Mouse (Mus musculus) kidney, adult 11 months (tissue): ENCODE results near the gene Ldlrad3.

Source experiments
- DNase-seq: peaks from one replicate; pipeline ENCODE4 v3.0.0; 2022

The Ldlrad3 gene

GRCm38 (mm10) chr2:102185951-102186561 lies at the start of gene Ldlrad3:
Ldlrad3 (minus strand) TSS chr2:102186385.
- DNase-seq, result peak; percentile 89

GRCm38 (mm10) chr2:102231470-102231869 lies 45.3 kb upstream of the Ldlrad3 start:
- DNase-seq, result no peak

- no peak for DNase-seq
Measured at GRCm38 (mm10) chr2:102229126-102229525, 42.9 kb upstream of the Ldlrad3 start.

GRCm38 (mm10) chr2:102228331-102228730 lies 42.1 kb upstream of the Ldlrad3 start:
- no peak for DNase-seq

- DNase-seq, result no peak
Measured at GRCm38 (mm10) chr2:102227839-102228238, 41.7 kb upstream of the Ldlrad3 start.

DNA sequence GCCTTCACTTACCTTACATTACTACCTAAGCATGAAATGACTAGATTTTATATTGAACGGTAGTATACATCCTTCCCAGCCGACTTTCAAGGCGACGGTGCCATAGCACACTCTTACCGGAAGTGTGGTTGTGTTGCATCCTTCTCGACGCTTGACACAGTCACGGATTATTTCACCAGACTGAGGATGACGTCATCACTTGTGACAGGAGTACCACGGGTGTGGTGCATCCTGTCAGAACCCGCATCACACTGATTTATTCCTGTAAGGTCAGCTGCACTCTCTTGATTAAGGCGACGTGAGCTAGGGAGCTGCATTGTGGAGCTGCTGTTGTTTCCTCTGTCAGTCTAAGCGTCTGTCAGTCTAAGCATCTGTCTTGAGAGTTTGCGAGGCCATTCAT lies 40.1 kb upstream of the Ldlrad3 start:
- no peak for DNase-seq

DNA sequence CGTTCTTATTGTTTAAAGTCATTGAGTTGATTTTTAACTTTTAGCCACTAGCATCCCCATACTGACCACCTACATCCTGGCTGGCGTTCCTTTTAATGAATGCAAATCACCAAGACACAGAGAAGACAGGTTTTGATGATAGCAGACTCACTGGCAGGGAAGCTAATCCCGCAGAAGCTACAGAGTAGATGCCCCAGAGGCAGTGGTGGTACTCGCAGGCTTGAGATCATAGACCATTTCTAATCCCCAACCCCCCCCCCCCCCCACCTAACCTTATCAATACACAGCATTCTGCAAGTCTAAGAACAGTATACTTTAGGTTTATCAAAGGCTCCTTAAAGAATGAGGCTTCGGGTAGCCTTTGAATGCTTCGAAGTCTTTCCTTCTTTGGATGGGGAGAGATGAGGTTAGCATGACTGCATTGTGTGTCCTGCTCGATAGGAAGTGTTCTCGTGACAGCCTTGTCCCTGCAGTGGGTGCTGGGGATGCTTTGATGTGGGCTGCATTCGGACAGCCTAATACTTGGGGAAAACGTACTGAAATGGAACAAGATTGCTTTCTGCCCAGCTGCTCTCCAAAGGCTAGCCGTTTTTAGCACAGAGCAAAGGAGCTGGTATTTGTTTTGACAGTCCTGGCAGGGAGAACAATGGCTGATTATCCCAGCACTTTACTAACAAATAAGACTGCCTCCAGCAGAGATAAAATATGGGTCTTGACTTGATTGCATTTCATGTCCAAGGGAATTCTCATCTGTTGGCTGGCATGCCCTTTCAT lies 37.4 kb upstream of the Ldlrad3 start:
- DNase-seq, result no peak

DNA sequence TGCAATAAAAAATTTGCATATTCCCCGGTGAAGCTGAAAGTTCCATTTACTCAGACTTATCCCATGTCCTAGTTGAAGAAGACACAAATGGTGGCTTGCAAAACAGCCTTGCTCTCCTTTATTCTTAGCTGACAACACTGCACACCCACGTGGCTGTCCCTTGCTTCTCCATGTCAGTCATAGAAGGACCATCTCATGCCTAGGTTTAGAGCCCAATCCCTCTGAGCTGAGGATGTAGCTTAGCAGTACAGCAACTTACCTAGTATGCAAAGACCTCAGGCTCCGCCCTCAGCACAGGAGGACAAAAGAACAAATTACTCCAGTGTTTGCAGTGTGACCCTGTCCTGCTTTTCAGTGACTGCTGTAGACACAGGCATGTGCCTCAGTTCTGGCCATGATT lies 36.6 kb upstream of the Ldlrad3 start:
- DNase-seq, result no peak

- no peak for DNase-seq
Measured at GRCm38 (mm10) chr2:102216817-102217216, 30.6 kb upstream of the Ldlrad3 start.

- DNase-seq, result no peak
Measured at GRCm38 (mm10) chr2:102212096-102212495, 25.9 kb upstream of the Ldlrad3 start.

DNA sequence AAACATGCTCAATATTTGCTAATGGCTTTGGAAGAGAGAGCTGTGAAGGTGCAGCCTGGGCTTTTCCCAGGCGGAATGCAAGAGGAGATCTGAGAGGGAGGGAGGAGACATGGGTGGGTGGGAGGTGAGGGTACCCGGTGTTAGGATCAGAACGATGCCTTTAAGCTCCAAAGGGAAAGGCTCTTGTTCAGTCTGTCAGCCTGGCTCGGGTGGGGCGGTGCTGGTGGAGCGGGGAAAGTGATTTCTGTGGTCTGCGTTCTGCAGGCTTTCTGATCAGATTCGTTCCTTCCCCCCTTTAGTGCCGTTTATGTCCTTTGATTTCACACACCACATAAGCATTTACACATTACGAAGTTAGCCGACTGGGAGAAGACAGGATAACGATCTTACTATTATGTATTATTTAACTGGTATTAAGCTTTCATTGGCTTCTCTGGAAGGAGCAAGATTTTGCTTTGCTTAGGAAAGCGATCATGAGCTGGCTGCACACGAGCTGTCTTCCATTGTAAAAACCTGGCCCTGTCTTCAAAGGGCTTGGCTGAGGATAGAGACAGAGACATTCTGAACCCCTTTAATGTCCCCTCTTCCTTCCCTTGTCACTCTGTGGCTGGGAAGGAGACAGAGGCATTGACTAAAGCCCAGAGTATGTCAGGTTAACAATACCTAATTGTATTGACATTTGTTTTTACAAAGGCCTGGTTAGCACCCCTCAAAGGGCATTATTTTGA lies 19.7 kb upstream of the Ldlrad3 start:
- DNase-seq, result no peak

DNA sequence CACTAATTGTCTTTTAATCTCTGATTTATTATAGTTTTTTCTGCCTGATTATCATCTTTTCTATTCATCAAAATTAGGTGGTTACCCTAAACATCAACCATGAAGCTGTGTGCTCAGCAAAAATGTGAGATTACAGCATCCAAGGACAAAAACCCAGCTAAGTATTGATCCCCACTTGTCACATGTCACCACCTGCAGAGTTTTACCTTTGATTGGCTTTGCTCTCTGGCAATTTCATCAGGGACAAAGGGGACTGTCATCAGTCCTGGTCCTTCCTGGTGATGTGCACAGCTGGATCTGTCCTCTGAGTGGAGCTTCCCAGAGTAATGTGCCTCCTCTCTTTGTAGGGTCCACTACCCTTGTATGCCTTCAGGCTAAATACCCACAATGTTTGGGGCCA lies 17.3 kb upstream of the Ldlrad3 start:
- no peak for DNase-seq

GRCm38 (mm10) chr2:102202211-102202770 lies 16.1 kb upstream of the Ldlrad3 start:
- no peak for DNase-seq

DNA sequence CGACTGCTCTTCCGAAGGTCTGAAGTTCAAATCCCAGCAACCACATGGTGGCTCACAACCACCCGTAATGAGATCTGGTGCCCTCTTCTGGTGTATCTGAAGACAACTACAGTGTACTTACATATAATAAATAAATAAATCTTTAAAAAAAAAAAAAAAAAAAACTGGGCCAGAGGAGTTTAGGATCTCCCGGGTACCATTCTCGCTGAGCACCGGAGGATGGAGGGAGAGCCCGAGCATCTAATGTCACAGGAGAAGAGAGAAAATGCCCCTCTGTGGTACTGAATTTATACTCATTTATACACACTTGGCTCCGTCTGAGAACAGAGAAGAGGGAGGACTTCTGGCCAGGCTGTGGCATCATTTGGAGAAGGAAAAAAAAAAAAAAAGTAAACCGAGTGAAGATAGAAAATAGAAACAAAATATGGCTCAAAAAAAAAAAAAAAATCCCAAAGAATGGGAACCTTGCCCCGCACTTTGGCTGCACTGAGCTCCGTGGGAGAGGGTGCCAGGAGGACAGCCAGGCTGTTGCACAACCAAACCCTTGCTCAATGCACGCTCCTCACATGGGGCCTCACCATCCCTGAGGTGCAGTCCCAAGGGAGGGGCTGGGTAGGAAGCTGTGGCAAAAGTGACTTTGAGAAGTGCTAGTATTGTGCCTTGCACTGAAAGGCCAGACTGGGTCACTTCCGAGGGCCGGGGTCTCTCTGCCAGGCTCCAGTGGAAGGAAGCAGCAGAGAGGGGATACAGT lies 15.2 kb upstream of the Ldlrad3 start:
- DNase-seq, result peak; percentile 72

DNA sequence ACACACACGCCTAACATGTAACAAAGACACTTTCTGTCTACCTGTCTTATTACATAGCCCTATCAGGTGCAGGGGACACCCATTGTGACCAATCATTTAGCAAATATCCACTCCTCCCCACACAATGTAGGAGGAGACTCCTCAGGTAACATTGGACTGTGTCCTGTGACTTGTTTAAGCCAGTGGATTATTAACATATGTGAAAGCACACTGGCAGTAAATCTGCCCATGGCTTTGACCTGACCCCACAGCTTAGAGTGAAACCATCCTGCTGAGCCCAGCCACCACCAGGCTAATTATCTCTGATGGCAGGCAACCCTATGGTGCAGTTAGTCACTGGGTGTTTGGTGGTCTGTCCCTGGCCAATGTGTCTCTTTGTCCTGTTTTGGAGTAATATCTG lies 11.1 kb upstream of the Ldlrad3 start:
- DNase-seq, result peak; percentile 84

DNA sequence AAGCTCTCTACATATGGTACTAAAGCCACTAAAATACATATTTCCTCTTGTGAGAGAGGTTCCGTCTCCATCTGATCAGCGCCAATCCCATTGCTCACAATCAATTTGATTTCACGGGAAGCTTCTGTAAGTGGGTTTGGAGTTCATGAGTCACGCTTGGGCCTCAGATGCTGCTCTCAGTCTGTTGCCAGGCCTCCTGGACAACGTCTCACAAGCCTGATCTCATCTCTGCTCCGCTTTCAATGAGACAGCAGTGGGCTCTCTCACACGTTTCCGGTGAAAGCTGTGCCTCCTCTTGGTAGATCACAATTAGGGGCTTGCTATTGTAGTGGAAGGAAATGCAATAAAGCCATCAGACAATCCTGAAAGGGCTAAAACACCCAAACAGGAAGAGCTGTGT lies 10.5 kb upstream of the Ldlrad3 start:
- DNase-seq, result no peak

GRCm38 (mm10) chr2:102195494-102195893 lies 9.3 kb upstream of the Ldlrad3 start:
- no peak for DNase-seq

GRCm38 (mm10) chr2:102194247-102194646 lies 8.1 kb upstream of the Ldlrad3 start:
- DNase-seq, result no peak

DNA sequence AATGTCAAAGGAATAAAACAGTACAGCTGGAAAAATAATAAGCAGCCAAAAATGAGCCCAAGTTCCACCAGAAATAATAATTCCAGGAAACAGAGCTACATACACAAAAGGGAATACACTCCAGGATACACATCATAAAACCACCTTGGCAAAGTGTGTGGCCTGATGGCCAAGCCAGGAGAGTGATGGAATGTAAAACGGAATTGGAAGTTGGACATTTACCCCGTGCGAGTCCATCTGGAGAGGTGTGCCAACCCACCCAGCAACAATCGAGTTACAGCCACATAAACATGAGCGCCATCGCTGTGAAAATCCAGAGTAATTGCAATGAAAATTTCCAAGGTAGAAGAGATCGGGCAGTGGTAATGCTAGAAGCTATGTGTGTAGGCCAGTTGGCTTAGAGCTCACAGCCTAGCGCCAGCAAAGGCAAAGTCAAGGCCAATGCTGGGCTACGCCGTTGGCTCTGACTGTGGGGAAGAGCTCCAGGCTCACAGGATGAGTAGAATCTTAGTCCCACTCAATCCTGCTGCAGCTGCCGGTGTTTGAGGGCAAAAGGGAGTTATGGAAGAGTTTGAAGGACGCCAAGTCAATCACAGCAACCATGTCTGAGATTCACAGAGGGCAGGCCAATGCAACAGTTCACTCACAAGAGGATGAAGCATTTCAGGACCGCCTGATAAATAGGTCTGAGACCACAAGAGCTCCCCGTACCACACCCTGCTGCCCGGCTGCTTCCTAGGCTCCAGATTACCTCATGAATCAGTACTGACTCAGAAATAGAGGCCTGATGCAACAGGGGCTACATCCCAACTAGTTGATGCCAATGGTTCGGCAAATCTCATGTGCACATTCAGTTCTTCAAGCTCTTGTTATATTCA lies 7.0 kb upstream of the Ldlrad3 start:
- peak; percentile 18 for DNase-seq

- peak; percentile 23 for DNase-seq
Measured at GRCm38 (mm10) chr2:102191736-102192135, 5.6 kb upstream of the Ldlrad3 start.

GRCm38 (mm10) chr2:102190956-102191355 lies 4.8 kb upstream of the Ldlrad3 start:
- DNase-seq, result peak; percentile 22
